Mouse (Mus musculus) cerebellum, adult 9-11 months (tissue): ENCODE results near the gene Dohh.

Source experiments
- DNase-seq: peaks from one replicate; pipeline ENCODE4 v3.0.0; 2022

Gene Dohh

GRCm38 (mm10) chr10:81432169-81432867 is 48.1 kb downstream of the Dohh start:
- DNase-seq = no peak

GRCm38 (mm10) chr10:81432868-81433262 is 48.6 kb downstream of the Dohh start:
- peak; percentile 97 for DNase-seq

GRCm38 (mm10) chr10:81433541-81434289 is 49.5 kb downstream of the Dohh start:
- DNase-seq = peak; percentile 80

- DNase-seq = peak; percentile 68
Observed at GRCm38 (mm10) chr10:81434361-81435263, 50.4 kb downstream of the Dohh start.

- DNase-seq = peak; percentile 90
Observed at GRCm38 (mm10) chr10:81435436-81435835, 51.2 kb downstream of the Dohh start.
